Mouse (Mus musculus) hindbrain, postnatal 0 days (tissue): ENCODE results near the gene Isg20. TPM values are rescaled to one million over a fixed set of nuclear protein-coding genes. Genes with fewer than 3 reads are reported as not detected.
A peak's percentile ranks its signal among the peaks of the same experiment; 100 is the strongest.

Source experiments
- ATAC-seq: fragments of 200-750 bp; cut with Nextera tagmentation; 2 replicates; pipeline ENCODE4 v1.8.0; 2017; ENCODE audit warnings: mild to moderate bottlenecking, moderate TSS enrichment, moderate library complexity
- DNase-seq: peaks from one replicate; pipeline ENCODE4 v3.0.0-alpha.2; 2015; ENCODE audit warnings: low spot score
- H3K27ac ChIP-seq: fragments of 300-500 bp; sonication (generic); 2 replicates; pipeline ENCODE4 v1.5.1; 2014; ENCODE audit warnings: mild to moderate bottlenecking
- H3K27me3 ChIP-seq: fragments of 300-500 bp; sonication (generic); 2 replicates; pipeline ENCODE4 v1.6.1; 2014; ENCODE audit warnings: low read length, mixed read lengths; ENCODE audit not compliant: insufficient read depth
- H3K36me3 ChIP-seq: fragments of 300-500 bp; sonication (generic); 2 replicates; pipeline ENCODE4 v1.6.1; 2014; ENCODE audit warnings: low read length, mixed read lengths; ENCODE audit not compliant: insufficient read depth
- H3K4me1 ChIP-seq: fragments of 300-500 bp; sonication (generic); 2 replicates; pipeline ENCODE4 v1.6.1; 2014; ENCODE audit warnings: antibody characterized with exemption, low read length, mixed read lengths; ENCODE audit not compliant: insufficient read depth
- H3K4me2 ChIP-seq: fragments of 300-500 bp; sonication (generic); 2 replicates; pipeline ENCODE4 v1.6.1; 2014; ENCODE audit warnings: low read depth, mild to moderate bottlenecking, low read length, moderate library complexity, mixed read lengths
- H3K4me3 ChIP-seq: fragments of 300-500 bp; sonication (generic); 2 replicates; pipeline ENCODE4 v1.5.1; 2014; ENCODE audit warnings: low read length
- H3K9ac ChIP-seq: fragments of 300-500 bp; sonication (generic); replicated peaks from 2 replicates; pipeline ENCODE4 v1.6.1; 2014; ENCODE audit warnings: mild to moderate bottlenecking, low read length, moderate library complexity, mixed read lengths
- H3K9me3 ChIP-seq: fragments of 300-500 bp; sonication (generic); 2 replicates; pipeline ENCODE4 v1.6.1; 2016; ENCODE audit warnings: low read length, mixed read lengths
- CTCF ChIP-seq: IDR thresholded peaks from 2 replicates; pipeline ENCODE4 v1.5.1; 2016; ENCODE audit warnings: antibody characterized with exemption, control low read depth, low read depth
- WGBS: fragments of 180-500 bp; shearing (Covaris S2); extraction: QIAGEN DNeasy Blood & Tissue Kit; methylation state at CpG from one replicate; pipeline ENCODE4 v1.1.7; 2014; 5-methylcytosine and 5-hydroxymethylcytosine counted together
- polyA plus RNA-seq: library from polyadenylated mRNA; unstranded; fragments of >200 nt; fragmentation: Nextera tagmentation; extraction: Ambion mirVana; gene quantifications from 2 replicates; pipeline ENCODE4 v1.2.1, GENCODE M21; 2015
- total RNA-seq: library from RNA; depleted of rRNA; stranded (reverse); fragments of >200 nt; gene quantifications from 2 replicates; pipeline ENCODE4 v1.2.3, GENCODE M21; 2014

Gene Isg20
- total and polyA plus RNA-seq, 2 experiments from 2014 or later, result 0.76 to 4.1 TPM

DNA sequence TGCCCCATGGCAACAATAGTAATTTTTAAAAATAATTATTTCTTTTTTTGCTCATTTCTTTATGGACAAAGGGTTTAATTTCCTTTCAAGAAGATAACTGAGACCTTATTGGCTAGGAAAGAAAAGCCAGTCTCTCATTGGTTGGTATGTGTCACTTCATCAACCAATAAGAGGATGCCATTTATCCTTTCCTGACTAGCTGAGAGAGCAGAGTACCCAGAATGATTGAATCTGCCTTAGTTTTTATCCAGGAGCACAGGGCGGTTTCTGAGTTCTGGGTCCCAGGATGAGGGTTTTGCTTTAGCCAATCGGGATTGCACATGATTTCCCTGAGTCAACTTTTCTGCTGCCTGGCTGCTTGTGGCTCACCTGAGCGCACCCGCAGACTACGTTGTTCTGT is 27.8 kb upstream of the Isg20 start:
- H3K9ac ChIP-seq, result 0 out of 2 replicates have a peak overlapping the region, but pooled peaks have one; percentile 15
- no peaks in the 10 kb centered on the region for H3K9me3 ChIP-seq
- ATAC-seq (no peak), DNase-seq (peak; percentile 62)
- peaks cover 3% of the 10 kb centered on the region; the same call in 1 of the 2 replicates for H3K4me1 ChIP-seq
- peak overlapping the region; percentile 66 for H3K4me2 ChIP-seq
- 0 out of 2 replicates have a peak, but pooled peaks cover 3% of the 10 kb centered on the region for H3K36me3 ChIP-seq
- WGBS, result 66% methylated on average over 5 of the region's 5 CpGs
- no peak for TF ChIP-seq CTCF
- no peaks in the 10 kb centered on the region for H3K27me3 ChIP-seq
- no peak overlapping the region for H3K27ac ChIP-seq
- no peak overlapping the region for H3K4me3 ChIP-seq

GRCm38 (mm10) chr7:78886496-78886895 is 26.7 kb upstream of the Isg20 start:
- Histone ChIP-seq H3K27me3 (no peaks in the 10 kb centered on the region), H3K9me3 (no peaks in the 10 kb centered on the region), H3K27ac (no peak overlapping the region), H3K4me3 (no peak overlapping the region), H3K4me1 (peaks cover 3% of the 10 kb centered on the region; the same call in 1 of the 2 replicates), H3K4me2 (peak overlapping the region; percentile 44), H3K36me3 (0 out of 2 replicates have a peak, but pooled peaks cover 3% of the 10 kb centered on the region), H3K9ac (no peak overlapping the region)
- 14% methylated on average over 4 of the region's 4 CpGs for WGBS
- DNase-seq, result peak; percentile 46
- no peak for ATAC-seq
- TF ChIP-seq CTCF, result no peak

DNA sequence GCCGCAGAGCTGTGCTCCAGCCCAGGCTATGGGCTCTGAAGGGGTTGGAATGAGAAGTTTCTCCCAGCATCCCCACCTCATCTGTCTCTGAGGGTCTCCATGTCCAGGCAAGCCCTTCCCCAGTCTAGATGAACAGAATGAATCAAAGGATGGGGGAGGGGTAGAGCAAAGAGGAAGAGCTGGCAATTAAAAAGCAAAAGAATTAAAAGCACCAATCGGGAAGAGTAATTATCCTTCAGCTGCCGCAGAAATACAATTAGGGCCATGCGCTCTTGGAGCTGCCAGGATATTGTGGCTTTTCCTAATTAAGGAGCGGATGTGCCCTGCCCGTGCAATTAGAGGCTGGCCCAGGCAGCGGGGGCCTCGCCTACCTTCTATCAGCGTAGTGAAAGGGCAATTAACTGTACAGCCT is 25.8 kb upstream of the Isg20 start:
- WGBS, result 32% methylated on average over 9 of the region's 9 CpGs
- H3K9ac ChIP-seq, result no peak overlapping the region

DNA sequence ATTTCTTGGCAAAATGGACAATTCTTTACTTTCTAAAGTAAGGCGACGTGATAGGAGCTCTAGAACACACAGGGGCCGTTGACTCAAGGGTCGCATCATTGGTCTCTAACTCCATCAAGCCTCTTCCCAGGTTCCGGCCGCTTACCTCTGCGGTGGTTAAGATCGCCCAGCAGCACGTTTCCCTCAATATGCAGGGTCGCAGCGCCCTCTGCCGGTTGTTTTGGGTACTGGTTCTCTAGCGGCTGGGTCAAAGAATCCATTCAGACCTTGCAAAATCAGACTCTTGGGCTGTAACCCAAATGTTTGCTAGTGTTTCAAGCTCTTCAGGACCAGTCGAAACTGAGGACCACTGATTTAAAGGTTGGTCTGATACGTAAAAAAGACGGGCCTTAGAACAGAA is 22.6 kb upstream of the Isg20 start:
- H3K27me3 ChIP-seq, result no peaks in the 10 kb centered on the region
- no peak overlapping the region for H3K4me2 ChIP-seq
- TF ChIP-seq CTCF, result peak; percentile 97
- peak; percentile 91 for DNase-seq
- peaks cover 3% of the 10 kb centered on the region; the same call in 1 of the 2 replicates for H3K4me1 ChIP-seq
- H3K9me3 ChIP-seq, result no peaks in the 10 kb centered on the region
- H3K27ac ChIP-seq, result no peak overlapping the region
- H3K4me3 ChIP-seq, result no peak overlapping the region
- H3K36me3 ChIP-seq, result 0 out of 2 replicates have a peak, but pooled peaks cover 3% of the 10 kb centered on the region
- ATAC-seq, result no peak
- no peak overlapping the region for H3K9ac ChIP-seq
- WGBS, result 2% methylated on average over 16 of the region's 16 CpGs

More for the DNA sequence above, 25.8 kb upstream of the Isg20 start:
- Histone ChIP-seq H3K4me1 (peaks cover 3% of the 10 kb centered on the region; the same call in 1 of the 2 replicates), H3K4me2 (peak overlapping the region; percentile 44; the same call in 1 of the 2 replicates), H3K27ac (no peak overlapping the region), H3K36me3 (0 out of 2 replicates have a peak, but pooled peaks cover 3% of the 10 kb centered on the region), H3K27me3 (no peaks in the 10 kb centered on the region), H3K9me3 (no peaks in the 10 kb centered on the region), H3K4me3 (no peak overlapping the region)
- ATAC-seq, result no peak
- no peak for TF ChIP-seq CTCF
- peak; percentile 49 for DNase-seq

DNA sequence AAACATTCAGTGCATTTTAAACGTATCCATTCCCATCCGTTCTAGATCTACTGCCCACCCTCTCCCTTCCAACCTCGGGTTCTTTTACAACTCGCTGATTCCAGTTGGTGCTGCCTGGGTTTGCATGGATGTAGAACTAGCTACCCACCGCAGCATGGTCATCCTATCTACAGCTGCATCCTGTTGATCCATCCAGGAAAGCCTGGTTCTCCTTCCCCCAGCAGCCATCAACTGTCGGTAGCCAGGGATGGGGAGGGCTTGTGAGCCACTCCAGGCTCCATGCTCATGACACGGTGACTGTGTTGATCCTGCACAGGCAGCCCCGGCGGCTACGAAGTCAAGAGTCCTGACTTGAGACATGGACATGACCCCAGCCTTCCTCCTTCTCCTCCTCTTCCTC is 19.3 kb upstream of the Isg20 start:
- no peak for TF ChIP-seq CTCF
- H3K27me3 ChIP-seq, result no peaks in the 10 kb centered on the region
- H3K4me2 ChIP-seq, result no peak overlapping the region
- no peaks in the 10 kb centered on the region for H3K36me3 ChIP-seq
- DNase-seq (no peak), ATAC-seq (no peak)
- no peak overlapping the region for H3K9ac ChIP-seq
- WGBS, result 86% methylated on average over 10 of the region's 10 CpGs
- peaks cover 4% of the 10 kb centered on the region for H3K4me1 ChIP-seq
- no peak overlapping the region for H3K4me3 ChIP-seq
- H3K9me3 ChIP-seq, result no peaks in the 10 kb centered on the region
- no peak overlapping the region for H3K27ac ChIP-seq

- Histone ChIP-seq H3K9ac (peak overlapping the region; percentile 63; the same call in 1 of the 2 replicates), H3K9me3 (no peaks in the 10 kb centered on the region), H3K27me3 (no peaks in the 10 kb centered on the region), H3K27ac (no peak overlapping the region), H3K4me2 (peak overlapping the region; percentile 93), H3K36me3 (no peaks in the 10 kb centered on the region), H3K4me3 (peak overlapping the region; percentile 90), H3K4me1 (peaks cover 4% of the 10 kb centered on the region)
- no peak for DNase-seq
- 54% methylated on average over 13 of the region's 13 CpGs for WGBS
- ATAC-seq, result no peak
- no peak for TF ChIP-seq CTCF
Measured at GRCm38 (mm10) chr7:78895021-78895652, 18.1 kb upstream of the Isg20 start.

DNA sequence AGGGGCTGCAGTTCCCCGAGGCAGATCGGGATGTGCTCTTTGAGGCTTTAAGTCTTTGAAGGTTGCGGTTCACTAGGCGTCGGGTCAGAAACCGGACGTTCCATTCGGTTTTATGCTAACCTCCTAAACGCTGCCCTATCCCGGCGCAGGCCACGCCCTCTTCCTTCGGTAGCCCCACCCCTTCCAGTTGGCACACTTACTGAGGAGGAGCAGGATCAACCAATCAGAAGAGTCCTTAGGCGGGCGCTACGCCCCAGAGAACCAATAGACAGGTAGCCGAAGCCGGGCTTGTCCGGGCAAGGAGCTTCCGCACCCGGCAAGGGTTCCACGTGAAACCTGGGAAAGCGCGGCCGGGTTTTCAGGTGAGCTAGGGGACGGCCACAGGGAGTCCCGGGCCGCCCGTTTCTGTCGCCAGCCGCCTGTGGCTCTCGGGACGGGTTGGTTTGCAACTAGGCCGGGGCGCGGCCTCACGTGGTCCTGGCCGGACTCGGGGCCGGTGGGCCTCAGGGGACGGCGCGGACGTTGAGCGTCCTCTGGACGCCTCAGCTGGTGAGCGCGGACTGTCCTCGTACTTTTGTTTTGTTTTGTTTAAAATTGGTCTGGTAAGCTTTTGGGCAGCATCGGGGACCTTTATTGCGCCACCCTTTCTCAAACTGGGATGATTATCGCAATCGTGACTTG is 17.4 kb upstream of the Isg20 start, which contains the start of gene Aen:
Aen (plus strand) TSS at position 202 of the 681 bp plus-strand sequence.
- Histone ChIP-seq H3K4me1 (peaks cover 4% of the 10 kb centered on the region), H3K27me3 (no peaks in the 10 kb centered on the region)

More for the DNA sequence above, 17.4 kb upstream of the Isg20 start, which contains the start of gene Aen:
- Histone ChIP-seq H3K9me3 (no peaks in the 10 kb centered on the region), H3K4me2 (peak within 1 kb of the TSS; percentile 93), H3K4me3 (peak within 1 kb of the TSS; percentile 90), H3K36me3 (no peaks in the 10 kb centered on the region), H3K27ac (no peak within 1 kb of the TSS), H3K9ac (peak within 1 kb of the TSS; percentile 63)
- 1% methylated on average over 53 of the region's 53 CpGs for WGBS
- ATAC-seq, result peak; percentile 98
- peak; percentile 98 for DNase-seq
- TF ChIP-seq CTCF, result no peak
